Mouse (Mus musculus) testis, adult 2 months (tissue): ENCODE data around the gene Olfr1511.

Experiments used
- CTCF ChIP-seq: fragments of 200-500 bp; IDR thresholded peaks from 2 replicates; pipeline ENCODE4 v1.5.1; 2012; ENCODE audit warnings: low read depth, mild to moderate bottlenecking, inconsistent platforms, low read length, moderate library complexity; ENCODE audit not compliant: control insufficient read depth, insufficient read depth, insufficient replicate concordance
- POLR2A ChIP-seq: fragments of 200-500 bp; IDR thresholded peaks from 2 replicates; pipeline ENCODE4 v1.6.1; 2012; ENCODE audit warnings: low read depth, mild to moderate bottlenecking, inconsistent platforms, low read length, moderate library complexity; ENCODE audit not compliant: control insufficient read depth

DNA sequence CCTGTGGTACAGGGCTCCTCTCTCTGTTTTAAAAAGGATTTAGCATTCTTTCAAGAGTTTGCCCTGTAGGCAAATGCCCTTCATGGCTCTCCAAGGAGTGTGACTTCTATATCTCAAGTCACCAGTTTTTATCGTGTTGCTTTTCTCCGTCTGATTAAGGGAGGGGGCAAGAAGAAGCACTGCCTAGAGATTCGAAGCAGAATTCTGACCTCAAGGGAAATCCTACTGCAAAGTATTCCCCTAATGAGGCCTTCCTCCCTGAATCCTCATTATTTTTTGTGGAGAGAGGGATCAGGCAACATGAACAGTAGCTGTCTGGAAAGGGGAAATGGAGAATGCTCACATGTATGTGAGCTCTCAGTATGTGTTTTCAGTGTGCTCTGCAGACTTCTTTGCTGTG is 17.1 kb upstream of the Olfr1511 start, which contains the start of gene Olfr1510:
- no peak for TF ChIP-seq POLR2A
- no peak for TF ChIP-seq CTCF
